In genomic region chr14:32492521-32492920, GRCm38 (mm10) we compare ENCODE assay signal across 9 mouse cellular contexts. TPM values are rescaled to one million over a fixed set of nuclear protein-coding genes. Genes with fewer than 3 reads are reported as not detected.
A peak's percentile ranks its signal among the peaks of the same experiment; 100 is the strongest.
DNase-seq lines count a peak whose midpoint lies in the region; ATAC-seq and TF ChIP-seq lines count a peak whose summit lies in the region.
"Had no signal": no experiment of that assay in that cellular context is flagged by ENCODE, and none has a peak within 500 bp of the region (broad histone marks: within the 10 kb centered on the region; RNA-seq: fewer than 3 reads in every experiment).

No protein-coding gene starts in this region.

- H3K27ac ChIP-seq in embryonic facial prominence, embryonic 11.5 days (replicated peaks; ENCODE audit: low read depth, low read length), result no peak overlapping the region
- no peak overlapping the region for H3K27ac ChIP-seq in limb, embryonic 13.5 days
- no peak overlapping the region for H3K27ac ChIP-seq in olfactory bulb, adult 2 months (ENCODE audit: insufficient read depth, low read depth, low read length)

- no peak for TF ChIP-seq POLR2A in olfactory bulb, adult 2 months (IDR thresholded peaks at IDR 0.05; ENCODE audit: insufficient read depth, low read depth, low read length)

- no peak for ATAC-seq in embryonic facial prominence, embryonic 11.5 days (replicated peaks; ENCODE audit: insufficient number of reproducible peaks, low FRiP score, low TSS enrichment, low read depth)
- ATAC-seq in limb, embryonic 13.5 days (ENCODE audit: low FRiP score, low read depth), result no peak

- no peaks in the 10 kb centered on the region; the same call in 1 of the 2 replicates for H3K27me3 ChIP-seq in embryonic facial prominence, embryonic 11.5 days (ENCODE audit: control insufficient read depth, insufficient read depth, low read length)
- peaks cover 29% of the 10 kb centered on the region for H3K27me3 ChIP-seq in limb, embryonic 13.5 days

- no peaks in the 10 kb centered on the region for H3K4me1 ChIP-seq in embryonic facial prominence, embryonic 11.5 days (ENCODE audit: control insufficient read depth, insufficient read depth, low read length)
- H3K4me1 ChIP-seq in limb, embryonic 13.5 days, result peaks cover 5% of the 10 kb centered on the region; the same call in 1 of the 2 replicates
- peaks cover 5% of the 10 kb centered on the region for H3K4me1 ChIP-seq in olfactory bulb, adult 2 months (ENCODE audit: control insufficient read depth, insufficient read depth, low read length)

- peak; percentile 20 for DNase-seq in embryo, embryonic 11 days
- no peak for DNase-seq in embryo, embryonic 9.5 days (ENCODE audit: extremely low spot score)
- peak; percentile 86 for DNase-seq in 416B (ENCODE audit: low read depth)
- DNase-seq in embryonic facial prominence, embryonic 11.5 days (ENCODE audit: low spot score), result no peak
- DNase-seq in spleen, postnatal 4 days (ENCODE audit: low spot score in 2 of 2), result no peak
- DNase-seq in spleen, adult 18-20 months, result no peak

- no peaks in the 10 kb centered on the region for H3K9me3 ChIP-seq in embryonic facial prominence, embryonic 11.5 days (replicated peaks; ENCODE audit: control insufficient read depth, low read length)
- H3K9me3 ChIP-seq in limb, embryonic 13.5 days, result no peaks in the 10 kb centered on the region

- 33% methylated on average over 13 of the region's 13 CpGs for WGBS in embryonic facial prominence, embryonic 11.5 days
- WGBS in limb, embryonic 13.5 days, result 22% methylated on average over 13 of the region's 13 CpGs
- 5% methylated on average over 13 of the region's 13 CpGs for WGBS in olfactory bulb, adult 2 months

- no peak overlapping the region for H3K4me3 ChIP-seq in embryonic facial prominence, embryonic 11.5 days (ENCODE audit: low read depth, low read length)
- H3K4me3 ChIP-seq in limb, embryonic 13.5 days, result no peak overlapping the region
- peak overlapping the region; percentile 35 for H3K4me3 ChIP-seq in olfactory bulb, adult 2 months (ENCODE audit: insufficient read depth, low read depth, low read length)

- H3K4me2 ChIP-seq in embryonic facial prominence, embryonic 11.5 days (ENCODE audit: low read depth, low read length), result peak overlapping the region; percentile 6; the same call in 1 of the 2 replicates
- 0 out of 2 replicates have a peak overlapping the region, but pooled peaks have one; percentile 34 for H3K4me2 ChIP-seq in limb, embryonic 13.5 days (replicated peaks)

- no peak overlapping the region for H3K9ac ChIP-seq in embryonic facial prominence, embryonic 11.5 days (replicated peaks; ENCODE audit: low read length)
- no peak overlapping the region for H3K9ac ChIP-seq in limb, embryonic 13.5 days

- TF ChIP-seq CTCF in olfactory bulb, adult 2 months (IDR thresholded peaks at IDR 0.05; ENCODE audit: insufficient read depth, low read depth, low read length), result no peak

- no peaks in the 10 kb centered on the region for H3K36me3 ChIP-seq in embryonic facial prominence, embryonic 11.5 days (replicated peaks; ENCODE audit: control insufficient read depth, insufficient read depth, low read depth, low read length)
- H3K36me3 ChIP-seq in limb, embryonic 13.5 days, result no peaks in the 10 kb centered on the region

RNA-seq across cellular contexts. Expression of gene Ercc6, which starts 20.8 kb away (rescaled TPM):
- 20.5 and 26.3 TPM in 2 replicates for polyA plus RNA-seq in embryonic facial prominence, embryonic 11.5 days (2014; fragmentation: Nextera tagmentation; extraction: Ambion mirVana)
- polyA plus RNA-seq in limb, embryonic 13.5 days (2015; fragmentation: Nextera tagmentation; extraction: Ambion mirVana), result 24.0 and 24.9 TPM in 2 replicates
- polyA plus RNA-seq in olfactory bulb, adult 2 months (2012; ENCODE audit: insufficient read depth, insufficient read length, low replicate concordance, missing spikeins), result not detected in 2 replicates

RNA-seq across cellular contexts. Expression of gene Chat, which starts 26.7 kb away (rescaled TPM):
- 0.10 TPM in 1 of 2 replicates, not detected in the other for polyA plus RNA-seq in embryonic facial prominence, embryonic 11.5 days (2014; fragmentation: Nextera tagmentation; extraction: Ambion mirVana)
- not detected in 2 replicates for polyA plus RNA-seq in limb, embryonic 13.5 days (2015; fragmentation: Nextera tagmentation; extraction: Ambion mirVana)
- not detected in 2 replicates for polyA plus RNA-seq in olfactory bulb, adult 2 months (2012; ENCODE audit: insufficient read depth, insufficient read length, low replicate concordance, missing spikeins)
- polyA plus RNA-seq: limb, embryonic 11.5 days had no signal

RNA-seq across cellular contexts. Expression of gene Slc18a3, which starts 27.9 kb away (rescaled TPM):
- polyA plus RNA-seq in embryonic facial prominence, embryonic 11.5 days (2014; fragmentation: Nextera tagmentation; extraction: Ambion mirVana), result 0.67 and 0.80 TPM in 2 replicates
- 0.09 TPM in 1 of 2 replicates, not detected in the other for polyA plus RNA-seq in limb, embryonic 13.5 days (2015; fragmentation: Nextera tagmentation; extraction: Ambion mirVana)
- polyA plus RNA-seq in olfactory bulb, adult 2 months (2012; ENCODE audit: insufficient read depth, insufficient read length, low replicate concordance, missing spikeins), result not detected in 2 replicates

Comparison
In these comparisons a context has a peak if more than half of its experiments do, and no peak if none do; other contexts are left out.
1. DNase-seq: peak in embryo, embryonic 11 days (single experiment) and 416B (single experiment); none in embryo, embryonic 9.5 days (single experiment), embryonic facial prominence, embryonic 11.5 days (single experiment), spleen, postnatal 4 days (0 of 2) and spleen, adult 18-20 months (0 of 2).